Mouse (Mus musculus) liver, embryonic 12.5 days (tissue): Measurements from ENCODE around the gene Pafah1b3. TPM values are rescaled to one million over a fixed set of nuclear protein-coding genes. Genes with fewer than 3 reads are reported as not detected.

ENCODE experiments used
- polyA plus RNA-seq: library from polyadenylated mRNA; unstranded; fragments of >200 nt; fragmentation: Nextera tagmentation; extraction: Ambion mirVana; gene quantifications from 2 replicates; pipeline ENCODE4 v1.2.1, GENCODE M21; 2016

Pafah1b3 gene
- polyA plus RNA-seq, 1 experiment from 2014 or later, result 44.1 TPM

Other genes with a start within 250 kb of the Pafah1b3 start
- 2.5 and 3.0 TPM in 2 replicates for gene Grik5, start 225.6 kb downstream of the Pafah1b3 start, polyA plus RNA-seq
- 14.4 and 15.7 TPM in 2 replicates for gene Zfp574, start 225.4 kb downstream of the Pafah1b3 start, polyA plus RNA-seq
- gene Pou2f2, start 118.3 kb downstream of the Pafah1b3 start, polyA plus RNA-seq, result 1.9 TPM in 2 replicates
- gene Dedd2, start 77.4 kb downstream of the Pafah1b3 start, polyA plus RNA-seq, result 31.4 and 33.4 TPM in 2 replicates
- gene Zfp526, start 76.6 kb downstream of the Pafah1b3 start, polyA plus RNA-seq, result 2.3 and 2.8 TPM in 2 replicates
- gene Gsk3a, start 60.1 kb downstream of the Pafah1b3 start, polyA plus RNA-seq, result 13.0 and 14.4 TPM in 2 replicates
- gene Erf, start 47.2 kb downstream of the Pafah1b3 start, polyA plus RNA-seq, result 6.5 and 7.5 TPM in 2 replicates
- gene Cic, start 30.3 kb downstream of the Pafah1b3 start, polyA plus RNA-seq, result 17.0 TPM in 2 replicates
- 0.10 and 0.14 TPM in 2 replicates for gene Prr19, start 3.4 kb upstream of the Pafah1b3 start, polyA plus RNA-seq
- 0.14 TPM in 2 replicates for gene Tmem145, start 8.1 kb upstream of the Pafah1b3 start, polyA plus RNA-seq
- 2.6 TPM in 2 replicates for gene Megf8, start 19.2 kb upstream of the Pafah1b3 start, polyA plus RNA-seq
- not detected in 2 replicates for gene Cnfn, start 71.7 kb upstream of the Pafah1b3 start, polyA plus RNA-seq
- gene Lipe, start 100.7 kb upstream of the Pafah1b3 start, polyA plus RNA-seq, result 2.9 and 3.3 TPM in 2 replicates
- gene Cxcl17, start 114.9 kb upstream of the Pafah1b3 start, polyA plus RNA-seq, result 0.30 TPM in 1 of 2 replicates, not detected in the other
- 1.9 and 2.4 TPM in 2 replicates for gene Ceacam1, start 179.6 kb upstream of the Pafah1b3 start, polyA plus RNA-seq
- gene Ceacam2, start 241.9 kb upstream of the Pafah1b3 start, polyA plus RNA-seq, result not detected in 2 replicates